Mouse (Mus musculus) ES-Bruce4 (cell line): Measurements from ENCODE around the gene Fuom. TPM values are rescaled to one million over a fixed set of nuclear protein-coding genes. Genes with fewer than 3 reads are reported as not detected.
A peak's percentile ranks its signal among the peaks of the same experiment; 100 is the strongest.

Source experiments
- H3K27ac ChIP-seq: 2 replicates; pipeline ENCODE4 v1.5.1; 2012; ENCODE audit warnings: low read length, inconsistent platforms; ENCODE audit not compliant: insufficient read depth
- H3K27me3 ChIP-seq: 2 replicates; pipeline ENCODE4 v1.6.1; 2012; ENCODE audit warnings: mild to moderate bottlenecking, low read length, inconsistent platforms; ENCODE audit not compliant: control insufficient read depth, poor library complexity, insufficient read depth, severe bottlenecking
- H3K36me3 ChIP-seq: 2 replicates; pipeline ENCODE4 v1.6.1; 2012; ENCODE audit warnings: inconsistent platforms, mild to moderate bottlenecking, low read length, moderate library complexity; ENCODE audit not compliant: control insufficient read depth, poor library complexity, insufficient read depth, severe bottlenecking
- H3K4me1 ChIP-seq: one replicate; pipeline ENCODE4 v1.8.1; 2011; ENCODE audit warnings: low read length; ENCODE audit not compliant: control insufficient read depth, insufficient read depth
- H3K4me3 ChIP-seq: 2 replicates; pipeline ENCODE4 v1.5.1; 2011; ENCODE audit warnings: low read depth, mild to moderate bottlenecking, low read length
- H3K9ac ChIP-seq: 2 replicates; pipeline ENCODE4 v1.6.1; 2012; ENCODE audit warnings: low read depth, mild to moderate bottlenecking, inconsistent platforms; ENCODE audit not compliant: poor library complexity, severe bottlenecking
- H3K9me3 ChIP-seq: replicated peaks from 2 replicates; pipeline ENCODE4 v1.6.1; 2012; ENCODE audit warnings: mild to moderate bottlenecking, low read length, inconsistent platforms; ENCODE audit not compliant: control insufficient read depth, poor library complexity, insufficient read depth, severe bottlenecking
- CTCF ChIP-seq: IDR thresholded peaks from one replicate; pipeline ENCODE4 v1.8.1; 2011; ENCODE audit warnings: low read depth, low read length
- EP300 ChIP-seq: IDR thresholded peaks from 2 replicates; pipeline ENCODE4 v1.6.1; 2011; ENCODE audit warnings: low read depth, low read length; ENCODE audit not compliant: insufficient read depth
- POLR2A ChIP-seq: IDR thresholded peaks from one replicate; pipeline ENCODE4 v1.8.1; 2011; ENCODE audit warnings: low read length; ENCODE audit not compliant: insufficient read depth
- polyA plus RNA-seq: library from polyadenylated mRNA; stranded (reverse); fragments of >200 nt; gene quantifications from 2 replicates; pipeline ENCODE4 v1.2.4, GENCODE M21; 2011; ENCODE audit warnings: low read depth; ENCODE audit not compliant: missing spikeins, insufficient read depth, insufficient read length

The Fuom gene
- polyA plus RNA-seq, 1 experiment = 24.1 TPM

- H3K27ac ChIP-seq = no peak overlapping the region
- peak overlapping the region; percentile 24; the same call in 1 of the 2 replicates for H3K9ac ChIP-seq
- H3K4me3 ChIP-seq = peak overlapping the region; percentile 43; the same call in 1 of the 2 replicates
- H3K4me1 ChIP-seq = no peaks in the 10 kb centered on the region
- TF ChIP-seq CTCF (no peak), EP300 (no peak), POLR2A (no peak)
- peaks cover 10% of the 10 kb centered on the region for H3K27me3 ChIP-seq
- H3K9me3 ChIP-seq = no peaks in the 10 kb centered on the region
- H3K36me3 ChIP-seq = no peaks in the 10 kb centered on the region
Observed at GRCm38 (mm10) chr7:140058528-140058927, 43.7 kb downstream of the Fuom start.

- Histone ChIP-seq H3K9me3 (no peaks in the 10 kb centered on the region), H3K9ac (peak overlapping the region; percentile 24; the same call in 1 of the 2 replicates), H3K36me3 (no peaks in the 10 kb centered on the region), H3K27me3 (peaks cover 10% of the 10 kb centered on the region), H3K4me3 (peak overlapping the region; percentile 43), H3K27ac (no peak overlapping the region), H3K4me1 (no peaks in the 10 kb centered on the region)
- no peak for TF ChIP-seq POLR2A
- TF ChIP-seq EP300 = 0 out of 2 replicates have a peak, but pooled peaks have one; percentile 44
Observed at GRCm38 (mm10) chr7:140057413-140058407, 44.5 kb downstream of the Fuom start.

- peaks cover 14% of the 10 kb centered on the region for H3K27me3 ChIP-seq
- H3K9ac ChIP-seq = no peak overlapping the region
- no peak overlapping the region for H3K4me3 ChIP-seq
- H3K4me1 ChIP-seq = no peaks in the 10 kb centered on the region
- TF ChIP-seq CTCF (no peak), EP300 (no peak), POLR2A (no peak)
- no peaks in the 10 kb centered on the region for H3K9me3 ChIP-seq
- no peak overlapping the region for H3K27ac ChIP-seq
- no peaks in the 10 kb centered on the region for H3K36me3 ChIP-seq
Observed at GRCm38 (mm10) chr7:140054124-140054523, 48.1 kb downstream of the Fuom start.

GRCm38 (mm10) chr7:140049115-140049689 lies 53.0 kb downstream of the Fuom start:
- H3K27me3 ChIP-seq = peaks cover 22% of the 10 kb centered on the region
- H3K9ac ChIP-seq = peak overlapping the region; percentile 15; the same call in 1 of the 2 replicates
- H3K4me3 ChIP-seq = peak overlapping the region; percentile 39
- H3K36me3 ChIP-seq = no peaks in the 10 kb centered on the region
- H3K9me3 ChIP-seq = no peaks in the 10 kb centered on the region
- no peaks in the 10 kb centered on the region for H3K4me1 ChIP-seq
- H3K27ac ChIP-seq = no peak overlapping the region
- TF ChIP-seq POLR2A = no peak
- TF ChIP-seq CTCF = no peak
- TF ChIP-seq EP300 = no peak

- no peak for TF ChIP-seq EP300
- no peak for TF ChIP-seq POLR2A
- TF ChIP-seq CTCF = no peak
- no peaks in the 10 kb centered on the region for H3K36me3 ChIP-seq
- H3K4me1 ChIP-seq = no peaks in the 10 kb centered on the region
- no peak within 1 kb of the TSS for H3K27ac ChIP-seq
- H3K9me3 ChIP-seq = no peaks in the 10 kb centered on the region
- peaks cover 22% of the 10 kb centered on the region for H3K27me3 ChIP-seq
- peak within 1 kb of the TSS; percentile 15 for H3K9ac ChIP-seq
- H3K4me3 ChIP-seq = peak within 1 kb of the TSS; percentile 39
Observed at GRCm38 (mm10) chr7:140048361-140049114, 53.7 kb downstream of the Fuom start, which contains the start of gene Msx3. Gene Msx3, minus strand, starts transcription at chr7:140049089.
